In the genomic region with DNA sequence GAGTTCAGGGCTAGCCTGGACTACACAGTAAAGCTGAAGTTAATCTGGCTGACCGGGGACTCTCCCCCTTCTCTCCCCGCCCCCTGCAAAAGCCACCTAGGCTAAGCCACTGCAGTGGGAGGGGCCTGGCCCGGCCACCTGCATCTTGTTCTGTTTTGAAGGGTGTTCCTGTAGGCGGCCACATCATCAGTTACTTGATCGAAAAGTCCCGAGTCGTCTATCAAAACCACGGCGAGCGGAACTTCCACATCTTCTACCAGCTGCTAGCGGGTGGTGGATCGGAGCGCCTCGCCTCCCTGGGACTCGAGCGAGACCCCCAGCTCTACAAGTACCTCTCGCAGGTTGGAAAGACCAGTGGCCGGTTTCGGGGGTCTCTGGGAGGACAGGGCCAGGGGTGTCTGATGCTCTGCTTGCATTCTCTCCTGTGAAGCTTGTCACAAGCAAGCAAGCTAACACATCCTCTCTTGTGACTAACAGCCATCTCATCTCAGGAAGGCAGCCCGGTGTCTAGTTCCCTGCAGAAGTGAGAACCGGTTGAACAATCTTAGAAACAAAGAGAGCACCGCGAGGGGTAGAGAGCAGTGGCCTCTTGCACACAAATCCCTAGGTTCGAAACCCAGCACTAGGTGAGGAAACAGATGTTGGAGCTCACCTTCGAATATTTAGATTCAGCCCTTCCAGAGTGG, we compare ENCODE assay signal across 10 mouse cellular contexts. TPM values are rescaled to one million over a fixed set of nuclear protein-coding genes. Genes with fewer than 3 reads are reported as not detected.
A peak's percentile ranks its signal among the peaks of the same experiment; 100 is the strongest.
DNase-seq lines count a peak whose midpoint lies in the region; ATAC-seq lines count a peak whose summit lies in the region.
"Had no signal": no experiment of that assay in that cellular context is flagged by ENCODE, and none has a peak within 500 bp of the region (broad histone marks: within the 10 kb centered on the region; RNA-seq: fewer than 3 reads in every experiment).

No protein-coding gene starts in this region.

- WGBS in heart, embryonic 13.5 days, result 57% methylated on average over 25 of the region's 25 CpGs

- no peaks in the 10 kb centered on the region for H3K36me3 ChIP-seq in heart, embryonic 13.5 days
- H3K36me3 ChIP-seq: liver, embryonic 12.5 days had no signal

- H3K4me1 ChIP-seq in heart, embryonic 13.5 days, result no peaks in the 10 kb centered on the region
- H3K4me1 ChIP-seq: liver, embryonic 12.5 days had no signal

- H3K27me3 ChIP-seq in heart, embryonic 13.5 days (replicated peaks), result peaks cover 33% of the 10 kb centered on the region

- intact Hi-C loops in left cerebral cortex, postnatal 10 days (cut with DNase I), result no loop called here

- no peak for ATAC-seq in heart, embryonic 13.5 days (ENCODE audit: extremely low read depth, insufficient number of reproducible peaks, low FRiP score, low TSS enrichment)
- ATAC-seq in granulocyte monocyte progenitor cell, adult 5-6 weeks (replicated peaks; ENCODE audit: poor library complexity, severe bottlenecking), result peak; percentile 54
- ATAC-seq: liver, embryonic 12.5 days had no signal

- no peak for DNase-seq in heart, adult 9 months (ENCODE audit: low spot score in 2 of 2)
- DNase-seq in B cell, adult 2 months, result peak; percentile 82 to 86
- peak; percentile 27 for DNase-seq in spleen, adult 12 weeks (ENCODE audit: low spot score)
- no peak for DNase-seq in adrenal gland, postnatal 36 days
- no peak for DNase-seq in left cerebral cortex, postnatal 10 days (ENCODE audit: extremely low spot score in 1 of 2, low spot score in 2 of 2)
- DNase-seq in layer of hippocampus, adult 8-10 months (ENCODE audit: low spot score in 2 of 2), result no peak

- no peak overlapping the region for H3K4me3 ChIP-seq in heart, embryonic 13.5 days
- H3K4me3 ChIP-seq: liver, embryonic 12.5 days had no signal

- no peak overlapping the region for H3K27ac ChIP-seq in heart, embryonic 13.5 days (replicated peaks)
- H3K27ac ChIP-seq: liver, embryonic 12.5 days had no signal

- H3K9me3 ChIP-seq in heart, embryonic 13.5 days, result no peaks in the 10 kb centered on the region
- H3K9me3 ChIP-seq: liver, embryonic 12.5 days had no signal

- peak overlapping the region; percentile 47 for H3K4me2 ChIP-seq in heart, embryonic 13.5 days

- no peak overlapping the region for H3K9ac ChIP-seq in heart, embryonic 13.5 days
- H3K9ac ChIP-seq: liver, embryonic 12.5 days had no signal

RNA-seq across cellular contexts. Expression of a gene that starts 34.3 kb away (rescaled TPM):
- 0.68 and 0.86 TPM in 2 replicates for polyA plus RNA-seq in heart, embryonic 13.5 days (2015; fragmentation: Nextera tagmentation; extraction: Ambion mirVana)
- 0.15 and 1.0 TPM in 2 replicates for total RNA-seq in granulocyte monocyte progenitor cell, adult 5-6 weeks (2014; fragmentation: Nextera tagmentation)
- 0.82 and 1.5 TPM in 2 replicates for total RNA-seq in granulocyte monocyte progenitor cell, adult 5-6 weeks (2017)
- under 1 TPM in 1 of 2 experiments, not detected in 1; 0.26 TPM for total RNA-seq in adrenal gland, postnatal 36 days (2021)
- total RNA-seq in left cerebral cortex, postnatal 10 days (2021), result under 1 TPM; 0.53 to 0.92 TPM
- 1 to 10 TPM; 2.3 to 5.7 (median 4.3) TPM for total RNA-seq in layer of hippocampus, adult 8-10 months (2022)

RNA-seq across cellular contexts. Expression of a gene that starts 49.6 kb away (rescaled TPM):
- not detected in 2 replicates for polyA plus RNA-seq in heart, embryonic 13.5 days (2015; fragmentation: Nextera tagmentation; extraction: Ambion mirVana)
- not detected in 2 replicates for total RNA-seq in granulocyte monocyte progenitor cell, adult 5-6 weeks (2014; fragmentation: Nextera tagmentation)
- total RNA-seq in granulocyte monocyte progenitor cell, adult 5-6 weeks (2017), result not detected in 2 replicates
- total RNA-seq in adrenal gland, postnatal 36 days (2021), result not detected
- total RNA-seq in left cerebral cortex, postnatal 10 days (2021), result not detected
- total RNA-seq in layer of hippocampus, adult 8-10 months (2022), result not detected
- total RNA-seq: gastrocnemius, postnatal 36 days had no signal
- polyA plus RNA-seq: liver, embryonic 12.5 days had no signal

RNA-seq across cellular contexts. Expression of a gene that starts 57.1 kb away (rescaled TPM):
- 87.9 and 93.7 TPM in 2 replicates for polyA plus RNA-seq in heart, embryonic 13.5 days (2015; fragmentation: Nextera tagmentation; extraction: Ambion mirVana)
- total RNA-seq in granulocyte monocyte progenitor cell, adult 5-6 weeks (2014; fragmentation: Nextera tagmentation), result 18.5 and 29.5 TPM in 2 replicates
- 38.2 and 49.8 TPM in 2 replicates for total RNA-seq in granulocyte monocyte progenitor cell, adult 5-6 weeks (2017)
- total RNA-seq in adrenal gland, postnatal 36 days (2021), result 10 to 100 TPM; 62.7 to 71.9 TPM
- total RNA-seq in left cerebral cortex, postnatal 10 days (2021), result 10 to 100 TPM; 41.9 to 43.0 TPM
- 10 to 100 TPM; 51.1 to 53.5 (median 53.1) TPM for total RNA-seq in layer of hippocampus, adult 8-10 months (2022)

RNA-seq across cellular contexts. Expression of a gene that starts 57.2 kb away (rescaled TPM):
- 37.6 and 41.1 TPM in 2 replicates for polyA plus RNA-seq in heart, embryonic 13.5 days (2015; fragmentation: Nextera tagmentation; extraction: Ambion mirVana)
- total RNA-seq in granulocyte monocyte progenitor cell, adult 5-6 weeks (2014; fragmentation: Nextera tagmentation), result 27.6 and 34.3 TPM in 2 replicates
- 13.3 and 16.9 TPM in 2 replicates for total RNA-seq in granulocyte monocyte progenitor cell, adult 5-6 weeks (2017)
- total RNA-seq in adrenal gland, postnatal 36 days (2021), result 10 to 100 TPM; 60.3 to 79.0 TPM
- total RNA-seq in left cerebral cortex, postnatal 10 days (2021), result 10 to 100 TPM; 71.8 to 79.6 TPM
- 10 to 100 TPM; 74.5 to 85.7 (median 77.6) TPM for total RNA-seq in layer of hippocampus, adult 8-10 months (2022)

Comparison
In these comparisons a context has a peak if more than half of its experiments do, and no peak if none do; other contexts are left out.
1. DNase-seq: peak in B cell, adult 2 months (2 of 2) and spleen, adult 12 weeks (single experiment); none in heart, adult 9 months (0 of 2), adrenal gland, postnatal 36 days (0 of 2), left cerebral cortex, postnatal 10 days (0 of 2) and layer of hippocampus, adult 8-10 months (0 of 2).